Mouse (Mus musculus) hindbrain, embryonic 13.5 days (tissue): ENCODE measurements around the gene Utp11. TPM values are rescaled to one million over a fixed set of nuclear protein-coding genes. Genes with fewer than 3 reads are reported as not detected.

Experiments
- ATAC-seq: fragments of 200-750 bp; cut with Nextera tagmentation; 2 replicates; pipeline ENCODE4 v1.8.0; 2017; ENCODE audit warnings: moderate TSS enrichment; ENCODE audit not compliant: low FRiP score
- H3K27ac ChIP-seq: fragments of 300-500 bp; sonication (generic); 2 replicates; pipeline ENCODE4 v1.5.1; 2015; ENCODE audit warnings: inconsistent platforms, mild to moderate bottlenecking, moderate library complexity
- H3K27me3 ChIP-seq: fragments of 300-500 bp; sonication (generic); 2 replicates; pipeline ENCODE4 v1.6.1; 2015; ENCODE audit warnings: mild to moderate bottlenecking, inconsistent platforms
- H3K36me3 ChIP-seq: fragments of 300-500 bp; sonication (generic); 2 replicates; pipeline ENCODE4 v1.6.1; 2015; ENCODE audit warnings: mild to moderate bottlenecking, inconsistent platforms
- H3K4me1 ChIP-seq: fragments of 300-500 bp; sonication (generic); replicated peaks from 2 replicates; pipeline ENCODE4 v1.6.1; 2015; ENCODE audit warnings: inconsistent platforms
- H3K4me2 ChIP-seq: fragments of 300-500 bp; sonication (generic); 2 replicates; pipeline ENCODE4 v1.6.1; 2015; ENCODE audit warnings: inconsistent platforms, mild to moderate bottlenecking, moderate library complexity
- H3K4me3 ChIP-seq: fragments of 300-500 bp; sonication (generic); 2 replicates; pipeline ENCODE4 v1.5.1; 2015; ENCODE audit warnings: mild to moderate bottlenecking, inconsistent platforms
- H3K9ac ChIP-seq: fragments of 300-500 bp; sonication (generic); 2 replicates; pipeline ENCODE4 v1.6.1; 2015; ENCODE audit warnings: mild to moderate bottlenecking, inconsistent platforms
- H3K9me3 ChIP-seq: fragments of 300-500 bp; sonication (generic); 2 replicates; pipeline ENCODE4 v1.6.1; 2016; ENCODE audit warnings: inconsistent platforms
- WGBS: fragments of 180-500 bp; shearing (Covaris S2); methylation state at CpG from one replicate; pipeline ENCODE4 v1.1.7; 2015; 5-methylcytosine and 5-hydroxymethylcytosine counted together
- microRNA counts: library from miRNA; unstranded; fragments of <30 nt; microRNA quantifications from one replicate; lab custom pipeline; 2016
- microRNA-seq: library from miRNA; unstranded; fragments of <30 nt; microRNA quantifications from one replicate; pipeline ENCODE4, GENCODE M21; 2016
- polyA plus RNA-seq: library from polyadenylated mRNA; unstranded; fragments of >200 nt; fragmentation: Nextera tagmentation; extraction: Ambion mirVana; gene quantifications from 2 replicates; pipeline ENCODE4 v1.2.1, GENCODE M21; 2015

Utp11 gene
- polyA plus RNA-seq, 1 experiment from 2014 or later = 47.9 TPM

DNA sequence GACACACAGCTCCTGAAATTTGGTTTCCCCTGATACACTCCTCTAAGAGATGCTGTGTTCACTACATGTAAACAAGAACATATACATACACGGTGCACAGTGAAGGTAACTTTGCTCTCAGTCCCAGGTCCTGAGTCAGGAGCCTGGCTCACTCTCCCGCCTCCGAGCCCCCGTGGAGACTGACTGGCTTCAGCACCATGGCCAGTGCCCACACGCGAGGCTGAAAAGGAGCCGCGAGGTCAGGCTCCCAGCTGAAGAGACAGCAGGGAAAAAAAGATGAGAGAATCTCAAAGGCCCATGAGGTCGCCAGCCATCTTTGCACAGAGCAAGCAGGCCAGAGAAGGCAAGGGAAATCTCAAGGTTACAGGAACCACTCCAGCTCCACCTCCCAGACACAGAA, 60.1 kb downstream of the Utp11 start:
- H3K27me3 ChIP-seq = peaks cover 33% of the 10 kb centered on the region
- H3K4me3 ChIP-seq = no peak overlapping the region
- H3K4me2 ChIP-seq = no peak overlapping the region
- H3K9me3 ChIP-seq = no peaks in the 10 kb centered on the region
- no peak for ATAC-seq
- H3K36me3 ChIP-seq = no peaks in the 10 kb centered on the region
- peaks cover 15% of the 10 kb centered on the region; the same call in 1 of the 2 replicates for H3K4me1 ChIP-seq
- WGBS = 9% methylated on average over 9 of the region's 9 CpGs
- no peak overlapping the region for H3K27ac ChIP-seq
- no peak overlapping the region for H3K9ac ChIP-seq

- no peaks in the 10 kb centered on the region for H3K9me3 ChIP-seq
- H3K36me3 ChIP-seq = no peaks in the 10 kb centered on the region
- H3K4me2 ChIP-seq = no peak overlapping the region
- no peak overlapping the region for H3K27ac ChIP-seq
- H3K27me3 ChIP-seq = peaks cover 30% of the 10 kb centered on the region
- 48% methylated on average over 10 of the region's 10 CpGs for WGBS
- no peak overlapping the region for H3K4me3 ChIP-seq
- ATAC-seq = no peak
- H3K4me1 ChIP-seq = peaks cover 15% of the 10 kb centered on the region; the same call in 1 of the 2 replicates
- H3K9ac ChIP-seq = no peak overlapping the region
Observed at GRCm38 (mm10) chr4:124632856-124633255, 60.5 kb downstream of the Utp11 start.

GRCm38 (mm10) chr4:124631456-124631855, 61.9 kb downstream of the Utp11 start:
- H3K4me2 ChIP-seq = no peak overlapping the region
- no peak for ATAC-seq
- no peak overlapping the region for H3K4me3 ChIP-seq
- no peaks in the 10 kb centered on the region for H3K36me3 ChIP-seq
- no peaks in the 10 kb centered on the region for H3K9me3 ChIP-seq
- 45% methylated on average over 4 of the region's 4 CpGs for WGBS
- peaks cover 20% of the 10 kb centered on the region for H3K4me1 ChIP-seq
- no peak overlapping the region for H3K27ac ChIP-seq
- H3K9ac ChIP-seq = no peak overlapping the region
- peaks cover 25% of the 10 kb centered on the region for H3K27me3 ChIP-seq

MicroRNAs within 50 kb of the gene (microRNA counts, 519-probe panel; counts per million panel counts)
- 51.3 counts per million for microRNA mmu-miR-697 (lab: Ali Mortazavi, UCI)

Small RNA genes lying within 50 kb of the gene (microRNA-seq; reads per million reads assigned to microRNA genes)
- gene Gm24721 = not detected
- gene Mir697 = not detected

Other genes starting within 250 kb of the Utp11 start
- 1.00 TPM in 1 of 2 replicates, not detected in the other for gene 3100002H09Rik, start 82.8 kb downstream of the Utp11 start, polyA plus RNA-seq
- 9.5 and 11.4 TPM in 2 replicates for gene Pou3f1, start 36.8 kb downstream of the Utp11 start, polyA plus RNA-seq
- 2.7 and 2.9 TPM in 2 replicates for gene Fhl3, start 7.1 kb upstream of the Utp11 start, polyA plus RNA-seq
- gene Sf3a3, start 21.2 kb upstream of the Utp11 start, polyA plus RNA-seq = 112 and 119 TPM in 2 replicates
- 22.1 and 24.5 TPM in 2 replicates for gene Inpp5b, start 48.2 kb upstream of the Utp11 start, polyA plus RNA-seq
- gene Mtf1, start 108.5 kb upstream of the Utp11 start, polyA plus RNA-seq = 13.5 and 14.8 TPM in 2 replicates
- gene Yrdc, start 157.1 kb upstream of the Utp11 start, polyA plus RNA-seq = 40.5 and 41.1 TPM in 2 replicates
- gene 1110065P20Rik, start 157.6 kb upstream of the Utp11 start, polyA plus RNA-seq = 77.8 and 84.4 TPM in 2 replicates
- 8.1 and 8.8 TPM in 2 replicates for gene Maneal, start 168.6 kb upstream of the Utp11 start, polyA plus RNA-seq
- 5.4 and 6.2 TPM in 2 replicates for gene Epha10, start 187.3 kb upstream of the Utp11 start, polyA plus RNA-seq
- gene 9930104L06Rik, start 243.4 kb upstream of the Utp11 start, polyA plus RNA-seq = 13.1 and 15.9 TPM in 2 replicates
- 37.2 and 44.6 TPM in 2 replicates for gene Cdca8, start 245.7 kb upstream of the Utp11 start, polyA plus RNA-seq